Mouse (Mus musculus) gastrocnemius, postnatal 25 days (tissue): Measurements from ENCODE around the gene Arhgap10. TPM values are rescaled to one million over a fixed set of nuclear protein-coding genes. Genes with fewer than 3 reads are reported as not detected.

Experiments used
- DNase-seq: peaks from one replicate; pipeline ENCODE4 v3.0.0; 2022
- total RNA-seq, 2 experiments: library from RNA; stranded (reverse); gene quantifications; 1 replicate in 1 of 2; 2 replicates in 1 of 2; pipeline ENCODE4 v1.2.3; 2021

Arhgap10 gene
- total RNA-seq, 2 experiments from 2014 or later, result 48.2 to 58.2 TPM

- no peak for DNase-seq
These were observed 110.9 kb downstream of the Arhgap10 start for GRCm38 (mm10) chr8:77406846-77407245.

GRCm38 (mm10) chr8:77406444-77406843 is 111.3 kb downstream of the Arhgap10 start:
- no peak for DNase-seq

- DNase-seq, result no peak
These were observed 113.7 kb downstream of the Arhgap10 start for GRCm38 (mm10) chr8:77404017-77404416.

- DNase-seq, result no peak
These were observed 115.8 kb downstream of the Arhgap10 start for GRCm38 (mm10) chr8:77401934-77402333.

- DNase-seq, result no peak
These were observed 116.6 kb downstream of the Arhgap10 start for GRCm38 (mm10) chr8:77401140-77401539.

- no peak for DNase-seq
These were observed 133.7 kb downstream of the Arhgap10 start for GRCm38 (mm10) chr8:77384080-77384479.

GRCm38 (mm10) chr8:77383671-77384070 is 134.1 kb downstream of the Arhgap10 start:
- DNase-seq, result no peak

DNA sequence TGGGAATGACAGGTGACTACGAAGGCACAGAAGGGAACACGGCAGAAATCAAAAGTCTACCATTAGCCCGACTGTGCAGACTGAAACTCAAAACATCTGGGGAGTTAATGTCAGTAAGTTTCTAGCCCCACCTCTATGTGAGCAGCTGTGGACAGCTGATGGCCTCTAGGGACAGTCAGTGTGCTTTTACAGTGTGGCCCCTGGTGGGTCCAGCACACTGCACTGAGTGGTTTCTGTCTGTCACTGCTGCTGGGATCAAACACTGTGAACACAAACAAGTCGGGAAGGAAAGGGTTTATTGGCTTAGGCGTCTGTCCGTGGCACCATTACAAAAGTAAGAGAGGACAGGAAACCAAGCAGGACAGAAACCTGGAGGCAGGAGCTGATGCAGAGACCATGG is 136.9 kb downstream of the Arhgap10 start:
- DNase-seq, result no peak

DNA sequence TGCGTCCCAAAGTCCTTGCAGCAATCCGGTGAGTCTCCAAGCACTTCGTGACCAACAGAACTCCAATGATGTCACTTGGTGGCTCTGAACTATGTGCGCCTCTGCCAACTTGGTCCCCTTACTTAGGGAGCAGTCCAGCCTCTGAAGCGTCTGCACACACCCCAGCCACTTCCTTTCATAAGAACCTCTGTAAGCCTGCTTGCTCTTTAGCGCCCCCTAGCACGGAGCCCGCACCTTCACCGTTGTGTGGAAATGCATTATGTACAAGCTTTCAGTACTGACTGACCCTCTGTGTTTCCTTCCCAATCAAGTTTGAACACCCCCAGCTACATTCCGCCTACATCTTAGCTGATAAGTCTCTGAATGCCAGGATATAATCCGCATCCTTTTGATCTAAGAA is 138.5 kb downstream of the Arhgap10 start:
- no peak for DNase-seq

GRCm38 (mm10) chr8:77376451-77376853 is 141.3 kb downstream of the Arhgap10 start:
- no peak for DNase-seq

DNA sequence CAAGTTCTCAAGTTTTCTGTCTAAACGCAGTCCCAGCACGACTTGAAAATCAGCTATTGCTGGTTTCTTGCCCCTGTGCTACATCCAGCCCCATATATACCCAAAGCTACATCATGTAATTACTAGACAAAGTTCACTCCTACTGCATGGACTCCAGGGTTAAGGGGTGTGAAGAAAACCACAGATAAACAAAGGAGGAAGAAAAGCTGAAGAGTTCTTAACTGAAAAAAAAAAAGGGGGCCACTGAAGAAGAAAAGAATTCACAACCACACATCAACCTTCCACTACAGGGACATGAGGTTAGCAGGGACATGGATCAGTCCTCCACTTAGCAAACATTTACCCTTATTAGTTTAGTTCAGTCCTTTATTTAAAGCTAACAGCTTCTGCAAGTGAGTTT is 141.8 kb downstream of the Arhgap10 start:
- DNase-seq, result no peak

DNA sequence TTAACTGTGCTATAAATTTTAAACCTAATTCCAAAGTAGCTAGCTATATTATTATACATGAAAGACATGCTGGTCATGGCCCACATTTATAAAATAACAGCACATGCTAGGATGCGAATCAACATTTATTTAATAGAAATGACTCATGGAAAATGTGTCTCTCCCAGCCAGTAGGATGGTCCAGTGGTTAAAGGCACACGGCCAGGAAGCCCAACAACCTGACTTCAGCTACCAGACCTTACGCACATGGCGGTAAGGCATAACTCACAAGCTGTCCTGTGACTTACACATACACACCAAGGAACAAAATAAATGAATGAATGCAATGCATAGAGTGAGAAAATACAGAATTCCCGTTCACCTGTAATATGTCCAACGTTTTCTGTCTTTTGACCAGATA is 146.7 kb downstream of the Arhgap10 start:
- no peak for DNase-seq

GRCm38 (mm10) chr8:77370308-77370707 is 147.4 kb downstream of the Arhgap10 start:
- DNase-seq, result no peak

GRCm38 (mm10) chr8:77369671-77370070 is 148.1 kb downstream of the Arhgap10 start:
- DNase-seq, result no peak

- no peak for DNase-seq
These were observed 150.7 kb downstream of the Arhgap10 start for GRCm38 (mm10) chr8:77367091-77367490.

GRCm38 (mm10) chr8:77366446-77366845 is 151.3 kb downstream of the Arhgap10 start:
- DNase-seq, result no peak

GRCm38 (mm10) chr8:77365990-77366389 is 151.8 kb downstream of the Arhgap10 start:
- DNase-seq, result no peak

DNA sequence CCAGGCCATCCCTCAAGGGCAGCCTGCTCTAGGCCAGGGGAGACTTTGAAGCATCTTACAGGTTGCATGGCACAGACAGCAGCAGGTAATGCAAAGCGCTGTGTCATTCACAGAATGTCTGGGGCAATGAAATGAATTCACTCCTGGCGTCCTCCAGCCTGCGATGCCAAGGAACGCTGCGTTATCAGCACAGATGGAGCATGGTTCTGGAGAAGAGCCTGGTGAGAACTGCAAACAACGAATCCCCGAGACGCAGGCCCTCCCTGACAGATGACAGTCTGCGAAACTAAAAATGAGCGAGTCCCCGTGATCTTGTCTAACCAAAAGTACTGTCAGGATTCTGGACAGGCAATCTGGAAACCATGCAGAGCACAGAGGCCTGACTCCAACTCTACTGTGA is 153.3 kb downstream of the Arhgap10 start:
- DNase-seq, result no peak

DNA sequence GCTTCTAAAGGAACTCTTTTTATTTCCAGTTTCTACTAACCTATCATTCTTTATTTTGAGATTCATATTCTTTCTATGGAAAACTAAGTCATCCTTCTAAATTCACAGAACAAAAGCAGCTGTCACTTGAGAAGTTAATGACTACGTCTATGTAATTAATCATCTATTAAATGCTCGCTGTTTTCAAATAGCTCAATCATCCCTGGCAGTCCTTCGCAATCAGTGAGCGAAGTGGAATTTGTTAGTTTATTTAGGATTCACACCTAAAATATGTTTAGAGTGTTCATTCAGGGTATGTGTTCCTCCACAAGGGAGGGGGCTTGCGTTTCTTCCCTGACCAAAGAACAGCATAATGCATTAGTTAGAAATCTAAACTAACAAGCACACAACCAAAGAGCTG is 156.9 kb downstream of the Arhgap10 start:
- DNase-seq, result no peak

DNA sequence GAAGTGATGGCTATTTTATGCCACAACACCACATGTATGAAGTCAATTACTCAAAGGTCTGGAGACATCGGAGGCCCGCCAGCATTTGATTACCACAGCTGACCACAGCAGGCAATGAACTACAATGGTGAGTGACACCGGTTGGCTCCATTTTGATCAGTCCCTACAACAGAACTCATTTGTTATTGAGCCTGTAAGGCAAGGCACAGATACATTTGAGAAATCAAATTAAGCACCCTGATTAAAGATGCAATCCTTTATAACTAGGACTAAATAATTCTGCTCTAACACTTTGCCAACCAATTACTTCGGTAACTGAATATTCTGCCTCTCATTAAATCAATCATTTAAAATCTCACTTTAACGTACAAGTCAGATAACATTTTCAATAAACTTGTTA is 157.3 kb downstream of the Arhgap10 start:
- no peak for DNase-seq

DNA sequence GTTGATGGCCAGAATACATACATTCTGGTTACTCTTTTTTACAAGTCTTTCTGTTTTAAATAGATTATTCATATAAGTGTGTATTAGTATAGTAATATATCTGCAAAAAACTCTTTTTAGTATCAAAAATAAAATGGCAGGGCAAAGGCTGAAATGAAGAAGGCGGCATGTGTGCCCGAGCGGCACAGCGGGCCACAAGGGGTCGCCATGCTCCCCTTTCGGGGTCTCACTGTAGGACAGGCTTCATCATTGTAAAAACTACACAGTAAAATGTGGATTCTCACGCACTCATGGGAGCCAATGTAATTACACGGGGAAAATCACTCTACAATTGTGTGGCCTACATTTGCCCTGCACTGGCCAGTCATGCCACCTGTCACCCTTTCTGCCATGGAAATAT is 160.6 kb downstream of the Arhgap10 start:
- no peak for DNase-seq

- DNase-seq, result no peak
These were observed 162.4 kb downstream of the Arhgap10 start for GRCm38 (mm10) chr8:77355344-77355743.

DNA sequence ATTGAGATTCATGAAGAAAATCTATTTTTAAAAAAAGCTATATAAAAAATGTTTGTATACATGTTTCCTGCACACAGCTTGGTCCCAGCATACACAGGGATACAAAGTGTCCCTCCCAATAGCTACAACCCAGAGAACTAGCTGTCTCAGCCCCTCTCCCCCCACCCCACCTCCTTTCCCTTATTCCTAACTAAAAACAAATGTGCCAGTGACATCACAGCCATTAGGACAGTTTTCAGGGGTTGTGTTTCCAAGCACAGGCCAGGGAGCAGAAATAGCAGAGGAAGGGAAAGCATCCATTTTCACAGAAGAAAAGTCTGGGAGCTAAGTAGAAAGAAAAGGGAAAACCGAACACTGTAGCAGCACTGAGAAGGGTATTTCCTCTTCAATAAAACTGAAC is 163.6 kb downstream of the Arhgap10 start:
- no peak for DNase-seq

GRCm38 (mm10) chr8:77351177-77351860 is 166.4 kb downstream of the Arhgap10 start:
- no peak for DNase-seq
